Mouse (Mus musculus): ENCODE results near the gene Map3k7cl.

GRCm38 (mm10) chr16:87569576-87570105 lies 16.5 kb downstream of the Map3k7cl start:
- TF ChIP-seq CTCF (IDR thresholded peaks at IDR 0.05; ENCODE audit: control insufficient read depth, insufficient read depth, insufficient replicate concordance, low read depth, low read length), result no peak
- no peak for TF ChIP-seq POLR2A (IDR thresholded peaks at IDR 0.05; ENCODE audit: control insufficient read depth, low read depth, low read length)

Data from testis, adult 2 months (tissue).